Mouse (Mus musculus) hindbrain, postnatal 0 days (tissue): Measurements from ENCODE around the gene Pate2. TPM values are rescaled to one million over a fixed set of nuclear protein-coding genes. Genes with fewer than 3 reads are reported as not detected.

ENCODE experiments used
- ATAC-seq: fragments of 200-750 bp; cut with Nextera tagmentation; 2 replicates; pipeline ENCODE4 v1.8.0; 2017; ENCODE audit warnings: mild to moderate bottlenecking, moderate TSS enrichment, moderate library complexity
- DNase-seq: peaks from one replicate; pipeline ENCODE4 v3.0.0-alpha.2; 2015; ENCODE audit warnings: low spot score
- H3K27ac ChIP-seq: fragments of 300-500 bp; sonication (generic); 2 replicates; pipeline ENCODE4 v1.5.1; 2014; ENCODE audit warnings: mild to moderate bottlenecking
- H3K27me3 ChIP-seq: fragments of 300-500 bp; sonication (generic); 2 replicates; pipeline ENCODE4 v1.6.1; 2014; ENCODE audit warnings: low read length, mixed read lengths; ENCODE audit not compliant: insufficient read depth
- H3K36me3 ChIP-seq: fragments of 300-500 bp; sonication (generic); 2 replicates; pipeline ENCODE4 v1.6.1; 2014; ENCODE audit warnings: low read length, mixed read lengths; ENCODE audit not compliant: insufficient read depth
- H3K4me1 ChIP-seq: fragments of 300-500 bp; sonication (generic); 2 replicates; pipeline ENCODE4 v1.6.1; 2014; ENCODE audit warnings: antibody characterized with exemption, low read length, mixed read lengths; ENCODE audit not compliant: insufficient read depth
- H3K4me2 ChIP-seq: fragments of 300-500 bp; sonication (generic); 2 replicates; pipeline ENCODE4 v1.6.1; 2014; ENCODE audit warnings: low read depth, mild to moderate bottlenecking, low read length, moderate library complexity, mixed read lengths
- H3K4me3 ChIP-seq: fragments of 300-500 bp; sonication (generic); 2 replicates; pipeline ENCODE4 v1.5.1; 2014; ENCODE audit warnings: low read length
- H3K9ac ChIP-seq: fragments of 300-500 bp; sonication (generic); replicated peaks from 2 replicates; pipeline ENCODE4 v1.6.1; 2014; ENCODE audit warnings: mild to moderate bottlenecking, low read length, moderate library complexity, mixed read lengths
- H3K9me3 ChIP-seq: fragments of 300-500 bp; sonication (generic); 2 replicates; pipeline ENCODE4 v1.6.1; 2016; ENCODE audit warnings: low read length, mixed read lengths
- CTCF ChIP-seq: IDR thresholded peaks from 2 replicates; pipeline ENCODE4 v1.5.1; 2016; ENCODE audit warnings: antibody characterized with exemption, control low read depth, low read depth
- WGBS: fragments of 180-500 bp; shearing (Covaris S2); extraction: QIAGEN DNeasy Blood & Tissue Kit; methylation state at CpG from one replicate; pipeline ENCODE4 v1.1.7; 2014; 5-methylcytosine and 5-hydroxymethylcytosine counted together
- polyA plus RNA-seq: library from polyadenylated mRNA; unstranded; fragments of >200 nt; fragmentation: Nextera tagmentation; extraction: Ambion mirVana; gene quantifications from 2 replicates; pipeline ENCODE4 v1.2.1, GENCODE M21; 2015
- total RNA-seq: library from RNA; depleted of rRNA; stranded (reverse); fragments of >200 nt; gene quantifications from 2 replicates; pipeline ENCODE4 v1.2.3, GENCODE M21; 2014; rRNA removed

Pate2 gene
- total RNA-seq: 0.47 and 0.79 TPM in 2 replicates
- polyA plus RNA-seq: 0.41 and 0.67 TPM in 2 replicates

DNA sequence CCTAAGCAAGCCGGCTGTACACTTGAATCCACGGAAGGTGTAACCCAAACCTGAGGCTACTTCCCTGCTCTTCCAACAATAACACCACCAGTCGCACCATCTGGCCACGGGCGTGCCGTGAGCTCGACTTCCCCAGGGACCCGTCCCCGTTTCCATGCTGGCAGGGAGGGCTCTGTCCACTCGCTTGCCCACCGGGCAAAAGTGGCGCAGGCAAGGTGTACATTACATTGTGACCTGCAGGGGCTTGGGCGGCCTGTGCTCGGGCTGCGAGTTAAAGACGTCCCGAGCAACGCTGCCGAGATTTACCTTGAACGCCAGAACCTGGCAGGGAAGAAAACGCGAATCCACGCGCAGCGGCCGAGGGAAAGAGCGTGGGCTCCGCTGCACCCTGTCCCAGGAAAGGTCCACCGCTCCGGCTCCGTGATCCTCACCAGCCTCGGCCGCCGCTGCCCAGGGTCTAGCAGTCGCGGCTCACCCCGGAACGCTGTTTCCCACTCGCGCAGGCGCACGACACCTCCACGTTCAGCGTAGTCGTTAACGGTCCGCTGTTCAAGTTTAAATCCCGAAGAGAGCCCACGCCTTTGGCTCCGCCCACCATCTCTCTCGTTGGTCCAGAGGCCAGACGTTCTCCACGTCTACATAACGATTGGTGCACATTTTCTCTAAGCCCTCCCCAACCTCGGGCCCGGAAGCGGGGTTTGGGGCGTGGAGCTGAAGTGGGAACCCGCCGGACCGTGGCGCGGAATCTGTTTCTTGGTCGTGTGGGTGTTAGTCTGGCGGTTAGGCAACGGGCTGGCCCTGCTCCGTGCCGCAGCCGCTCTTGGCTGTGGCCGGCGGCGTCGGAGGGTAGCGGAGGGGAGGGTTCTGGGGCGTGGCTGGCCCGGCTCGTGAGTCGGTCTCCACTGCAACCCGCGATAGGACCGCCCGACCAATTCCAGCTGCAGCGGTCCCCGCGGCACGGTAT, at the start of gene Pate2, which contains the start of gene Hyls1:
Gene Pate2 (plus strand): TSS at position 714 of the 964 bp plus-strand sequence.
Gene Hyls1 (minus strand): TSS at position 828 of the 964 bp plus-strand sequence.
- peak; percentile 98 for DNase-seq
- Histone ChIP-seq H3K9ac (peak within 1 kb of the TSS; percentile 64), H3K4me2 (peak within 1 kb of the TSS; percentile 66), H3K4me3 (peak within 1 kb of the TSS; percentile 82), H3K27me3 (no peaks in the 10 kb centered on the region), H3K36me3 (peaks cover 24% of the 10 kb centered on the region), H3K27ac (peak within 1 kb of the TSS; percentile 84), H3K4me1 (peaks cover 3% of the 10 kb centered on the region; the same call in 1 of the 2 replicates), H3K9me3 (no peaks in the 10 kb centered on the region)
- peak; percentile 98 for ATAC-seq
- WGBS: under 1% methylated on average over 86 of the region's 86 CpGs
- TF ChIP-seq CTCF: peak; percentile 67

- no peak for ATAC-seq
- WGBS: 80% methylated on average over 6 of the region's 6 CpGs
Observed at GRCm38 (mm10) chr9:35520631-35521348, 49.3 kb upstream of the Pate2 start.

GRCm38 (mm10) chr9:35522241-35522640, 47.8 kb upstream of the Pate2 start:
- H3K36me3 ChIP-seq: no peaks in the 10 kb centered on the region
- no peaks in the 10 kb centered on the region for H3K9me3 ChIP-seq
- no peaks in the 10 kb centered on the region for H3K27me3 ChIP-seq
- WGBS: 71% methylated on average over 2 of the region's 2 CpGs
- no peak overlapping the region for H3K27ac ChIP-seq
- H3K4me1 ChIP-seq: peaks cover 5% of the 10 kb centered on the region
- no peak overlapping the region for H3K4me3 ChIP-seq
- DNase-seq (no peak), ATAC-seq (no peak)
- no peak overlapping the region for H3K9ac ChIP-seq
- TF ChIP-seq CTCF: no peak
- H3K4me2 ChIP-seq: no peak overlapping the region

More at GRCm38 (mm10) chr9:35520631-35521348, 49.3 kb upstream of the Pate2 start:
- H3K4me2 ChIP-seq: no peak overlapping the region
- no peaks in the 10 kb centered on the region for H3K36me3 ChIP-seq
- DNase-seq: no peak
- no peak overlapping the region for H3K4me3 ChIP-seq
- H3K27ac ChIP-seq: no peak overlapping the region
- TF ChIP-seq CTCF: no peak
- H3K9me3 ChIP-seq: no peaks in the 10 kb centered on the region
- H3K9ac ChIP-seq: no peak overlapping the region
- no peaks in the 10 kb centered on the region for H3K27me3 ChIP-seq
- H3K4me1 ChIP-seq: peaks cover 5% of the 10 kb centered on the region

DNA sequence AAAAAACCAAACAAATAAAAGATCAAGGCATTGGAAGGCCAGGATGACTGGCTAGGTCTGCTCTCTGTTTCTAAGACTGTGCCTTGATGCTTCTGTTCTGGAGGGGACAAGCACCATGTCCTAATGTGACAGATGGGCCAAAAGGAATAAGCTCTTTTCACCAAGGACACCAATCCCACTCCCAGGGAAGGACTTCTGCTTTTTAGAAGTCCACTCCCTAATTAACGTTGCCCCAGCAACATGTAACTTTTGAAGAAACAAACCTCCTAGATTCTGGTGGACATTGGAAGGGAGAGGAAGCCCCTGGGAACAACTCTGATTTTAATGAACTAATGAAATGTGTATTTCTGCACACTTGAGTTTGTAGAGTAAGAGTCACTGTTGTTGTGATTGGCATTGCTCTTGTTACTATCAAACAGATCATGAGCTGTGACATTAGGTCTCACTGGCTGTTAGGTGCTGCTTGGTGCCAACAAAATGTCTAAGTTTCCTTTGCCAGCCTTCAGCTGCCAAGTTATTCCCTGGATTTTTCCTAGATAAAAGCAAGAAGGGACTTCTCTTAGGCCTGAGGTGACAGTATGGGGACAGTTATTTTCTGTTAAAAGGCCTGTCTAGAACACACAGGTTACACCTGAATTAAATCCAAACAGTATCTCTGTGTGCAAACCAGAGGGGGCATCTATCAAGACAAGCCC, 47.1 kb upstream of the Pate2 start:
- H3K9ac ChIP-seq: no peak overlapping the region
- H3K27me3 ChIP-seq: no peaks in the 10 kb centered on the region
- peaks cover 5% of the 10 kb centered on the region for H3K4me1 ChIP-seq
- H3K27ac ChIP-seq: peak overlapping the region; percentile 52
- no peaks in the 10 kb centered on the region for H3K36me3 ChIP-seq
- H3K9me3 ChIP-seq: no peaks in the 10 kb centered on the region
- peak; percentile 24; the same call in 1 of the 2 replicates for ATAC-seq
- TF ChIP-seq CTCF: no peak
- H3K4me2 ChIP-seq: no peak overlapping the region
- DNase-seq: no peak
- H3K4me3 ChIP-seq: no peak overlapping the region
- 61% methylated on average over 1 of the region's 1 CpGs for WGBS

GRCm38 (mm10) chr9:35523541-35523940, 46.5 kb upstream of the Pate2 start:
- H3K27me3 ChIP-seq: no peaks in the 10 kb centered on the region
- peak; percentile 77 for ATAC-seq
- H3K27ac ChIP-seq: peak overlapping the region; percentile 52
- no peak for TF ChIP-seq CTCF
- peak; percentile 79 for DNase-seq
- no peak overlapping the region for H3K9ac ChIP-seq
- no peak overlapping the region for H3K4me2 ChIP-seq
- no peaks in the 10 kb centered on the region for H3K9me3 ChIP-seq
- 11% methylated on average over 5 of the region's 5 CpGs for WGBS
- peaks cover 5% of the 10 kb centered on the region for H3K4me1 ChIP-seq
- no peaks in the 10 kb centered on the region for H3K36me3 ChIP-seq
- no peak overlapping the region for H3K4me3 ChIP-seq

GRCm38 (mm10) chr9:35523941-35524411, 46.1 kb upstream of the Pate2 start:
- no peak overlapping the region for H3K4me2 ChIP-seq
- TF ChIP-seq CTCF: peak; percentile 90
- H3K4me1 ChIP-seq: peaks cover 5% of the 10 kb centered on the region
- ATAC-seq (peak; percentile 92), DNase-seq (peak; percentile 87)
- H3K9me3 ChIP-seq: no peaks in the 10 kb centered on the region
- H3K9ac ChIP-seq: no peak overlapping the region
- 8% methylated on average over 7 of the region's 7 CpGs for WGBS
- H3K27me3 ChIP-seq: no peaks in the 10 kb centered on the region
- no peak overlapping the region for H3K4me3 ChIP-seq
- H3K27ac ChIP-seq: peak overlapping the region; percentile 52; the same call in 1 of the 2 replicates
- no peaks in the 10 kb centered on the region for H3K36me3 ChIP-seq
